Mouse (Mus musculus) liver, embryonic 13.5 days (tissue): ENCODE measurements at regions not wholly inside any gene's neighbourhood (a gene's known extent, or its start where the extent isn't known, plus 50 kb on each side); places are given as distances from the start of the nearest gene placed in this dataset.

ENCODE experiments used
- ATAC-seq: fragments of 200-750 bp; cut with Nextera tagmentation; 2 replicates; pipeline ENCODE4 v1.8.0; 2017; ENCODE audit warnings: low read depth, mild to moderate bottlenecking, moderate number of reproducible peaks, moderate library complexity
- DNase-seq: peaks from one replicate; pipeline ENCODE4 v3.0.0; 2022
- H3K27ac ChIP-seq: fragments of 300-500 bp; sonication (generic); 2 replicates; pipeline ENCODE4 v1.5.1; 2015; ENCODE audit warnings: moderate library complexity, mild to moderate bottlenecking, inconsistent platforms
- H3K27me3 ChIP-seq: fragments of 300-500 bp; sonication (generic); 2 replicates; pipeline ENCODE4 v1.6.1; 2015; ENCODE audit warnings: mild to moderate bottlenecking, inconsistent platforms
- H3K36me3 ChIP-seq: fragments of 300-500 bp; sonication (generic); 2 replicates; pipeline ENCODE4 v1.6.1; 2015; ENCODE audit warnings: mild to moderate bottlenecking, inconsistent platforms
- H3K4me1 ChIP-seq: fragments of 300-500 bp; sonication (generic); replicated peaks from 2 replicates; pipeline ENCODE4 v1.6.1; 2015; ENCODE audit warnings: inconsistent platforms
- H3K4me2 ChIP-seq: fragments of 300-500 bp; sonication (generic); 2 replicates; pipeline ENCODE4 v1.6.1; 2015; ENCODE audit warnings: inconsistent platforms, mild to moderate bottlenecking, moderate library complexity
- H3K4me3 ChIP-seq: fragments of 300-500 bp; sonication (generic); replicated peaks from 2 replicates; pipeline ENCODE4 v1.5.1; 2015; ENCODE audit warnings: mild to moderate bottlenecking, inconsistent platforms
- H3K9ac ChIP-seq: fragments of 300-500 bp; sonication (generic); 2 replicates; pipeline ENCODE4 v1.6.1; 2015; ENCODE audit warnings: mild to moderate bottlenecking, inconsistent platforms
- H3K9me3 ChIP-seq: fragments of 300-500 bp; sonication (generic); replicated peaks from 2 replicates; pipeline ENCODE4 v1.6.1; 2016; ENCODE audit warnings: inconsistent platforms
- WGBS: fragments of 180-500 bp; shearing (Covaris S2); methylation state at CpG from one replicate; pipeline ENCODE4 v1.1.7; 2015; ENCODE audit not compliant: insufficient replicate concordance; 5-methylcytosine and 5-hydroxymethylcytosine counted together

DNA sequence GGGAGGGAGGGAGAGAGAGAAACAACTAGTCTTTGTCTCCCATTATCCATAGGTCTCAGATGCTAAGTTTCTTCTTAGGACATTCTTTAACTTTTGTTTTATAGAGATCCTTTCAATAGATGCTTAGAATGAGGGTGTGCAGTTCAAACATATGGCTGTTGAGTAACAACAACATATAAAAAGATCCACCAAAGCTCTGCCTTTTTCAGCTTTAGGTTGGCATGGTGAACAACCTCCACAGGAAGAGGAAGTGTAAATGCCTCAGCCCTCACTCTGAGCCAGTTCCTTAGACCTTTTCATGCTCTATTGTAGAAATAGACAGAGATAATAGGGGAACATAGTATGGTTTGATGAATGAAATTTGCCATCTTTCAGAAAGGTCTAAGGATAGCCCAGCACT, 326.0 kb downstream of the Fam84a start:
- DNase-seq (no peak), ATAC-seq (no peak)
- Histone ChIP-seq H3K27me3 (no peaks in the 10 kb centered on the region), H3K9ac (no peak overlapping the region), H3K4me2 (no peak overlapping the region), H3K36me3 (no peaks in the 10 kb centered on the region), H3K4me1 (no peaks in the 10 kb centered on the region), H3K4me3 (no peak overlapping the region), H3K27ac (no peak overlapping the region), H3K9me3 (no peaks in the 10 kb centered on the region)

DNA sequence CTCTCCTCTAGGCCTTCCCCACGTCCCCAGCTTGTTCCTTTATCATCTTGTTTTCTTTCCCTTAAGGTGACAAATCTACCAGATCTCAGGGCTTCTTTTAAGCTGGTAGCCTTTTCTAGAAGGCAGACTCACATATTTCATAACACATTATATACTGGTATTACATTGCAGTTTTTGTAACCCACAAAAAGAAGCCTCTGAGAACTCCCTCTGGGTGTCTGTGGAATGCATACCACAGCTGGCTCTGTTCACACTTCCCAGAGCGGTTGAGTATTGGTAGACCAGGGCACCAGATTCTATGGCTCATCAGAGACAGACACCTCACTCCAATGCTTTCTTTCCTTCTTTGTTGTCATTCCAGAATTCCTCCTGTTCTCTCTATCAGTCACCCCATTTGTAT, 336.4 kb downstream of the Fam84a start:
- Histone ChIP-seq H3K9me3 (no peaks in the 10 kb centered on the region), H3K4me1 (no peaks in the 10 kb centered on the region), H3K27me3 (no peaks in the 10 kb centered on the region), H3K27ac (no peak overlapping the region), H3K4me2 (no peak overlapping the region), H3K9ac (no peak overlapping the region), H3K4me3 (no peak overlapping the region), H3K36me3 (no peaks in the 10 kb centered on the region)
- DNase-seq (no peak), ATAC-seq (no peak)
- 45% methylated on average over 2 of the region's 2 CpGs for WGBS

DNA sequence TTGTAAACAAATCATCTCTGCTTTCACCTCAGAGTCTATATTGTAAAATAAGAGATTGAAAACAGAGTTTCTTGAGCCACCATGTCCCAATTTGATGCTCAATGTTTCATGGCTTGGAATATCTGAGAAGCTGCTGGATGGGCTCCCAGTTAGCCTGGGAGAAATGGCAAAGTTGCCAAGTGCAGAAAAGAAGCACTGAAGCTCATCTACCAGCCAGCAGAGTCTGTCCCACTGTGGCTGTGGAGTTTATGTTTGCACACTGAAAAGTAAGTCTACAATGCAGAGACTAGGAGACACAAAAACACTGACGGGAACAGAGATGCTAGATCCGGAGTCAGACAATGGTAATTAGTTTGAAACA, 341.7 kb downstream of the Fam84a start:
- Histone ChIP-seq H3K4me3 (no peak overlapping the region), H3K27me3 (no peaks in the 10 kb centered on the region), H3K36me3 (no peaks in the 10 kb centered on the region), H3K27ac (no peak overlapping the region), H3K4me2 (no peak overlapping the region), H3K9ac (no peak overlapping the region), H3K4me1 (no peaks in the 10 kb centered on the region), H3K9me3 (no peaks in the 10 kb centered on the region)
- WGBS, result 68% methylated on average over 2 of the region's 2 CpGs
- DNase-seq, result no peak
- ATAC-seq, result no peak

DNA sequence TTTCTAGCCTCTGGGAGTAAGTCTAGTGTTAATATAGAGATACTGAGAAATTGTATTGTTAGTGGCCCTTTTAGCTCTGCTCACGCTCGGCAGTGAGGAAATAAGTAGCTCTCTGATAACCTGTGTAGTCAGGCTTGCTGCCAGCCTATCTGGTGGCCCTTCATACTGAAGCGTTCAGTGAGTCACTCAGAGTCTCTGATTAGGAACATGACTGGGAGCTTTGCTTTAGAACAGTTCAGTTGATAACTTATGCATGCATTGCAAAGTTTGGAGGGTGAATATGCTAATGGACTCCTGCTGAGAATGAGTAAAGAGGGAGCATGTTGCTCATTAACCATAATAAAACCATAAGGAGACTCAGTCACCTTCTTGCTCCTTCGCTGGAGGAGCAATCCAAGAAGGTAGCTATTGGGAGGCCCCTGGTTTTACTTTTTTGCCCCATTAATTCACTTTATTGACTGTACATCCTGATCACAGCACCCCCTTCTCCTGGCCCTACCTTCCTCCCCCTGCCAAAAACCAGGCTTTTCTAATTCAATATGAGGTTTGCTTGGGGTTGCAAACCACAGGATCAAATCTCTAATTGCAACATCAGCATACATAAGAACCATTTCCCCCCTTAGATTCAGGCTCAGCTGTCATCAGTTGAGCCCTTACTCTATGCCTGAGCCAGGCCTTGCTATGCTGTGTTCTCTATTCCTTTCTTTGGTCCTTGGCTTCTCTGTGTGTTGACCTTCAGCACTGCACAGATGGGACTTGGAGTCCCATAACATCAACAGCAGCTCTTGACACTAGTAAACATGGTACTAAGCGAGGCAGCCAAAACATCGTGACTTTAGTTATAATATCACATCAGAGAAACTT, 342.3 kb downstream of the Fam84a start:
- Histone ChIP-seq H3K4me2 (no peak overlapping the region), H3K36me3 (no peaks in the 10 kb centered on the region), H3K9ac (no peak overlapping the region), H3K27ac (no peak overlapping the region), H3K9me3 (no peaks in the 10 kb centered on the region), H3K4me1 (no peaks in the 10 kb centered on the region), H3K4me3 (no peak overlapping the region), H3K27me3 (no peaks in the 10 kb centered on the region)
- 57% methylated on average over 6 of the region's 6 CpGs for WGBS
- DNase-seq (no peak), ATAC-seq (no peak)

DNA sequence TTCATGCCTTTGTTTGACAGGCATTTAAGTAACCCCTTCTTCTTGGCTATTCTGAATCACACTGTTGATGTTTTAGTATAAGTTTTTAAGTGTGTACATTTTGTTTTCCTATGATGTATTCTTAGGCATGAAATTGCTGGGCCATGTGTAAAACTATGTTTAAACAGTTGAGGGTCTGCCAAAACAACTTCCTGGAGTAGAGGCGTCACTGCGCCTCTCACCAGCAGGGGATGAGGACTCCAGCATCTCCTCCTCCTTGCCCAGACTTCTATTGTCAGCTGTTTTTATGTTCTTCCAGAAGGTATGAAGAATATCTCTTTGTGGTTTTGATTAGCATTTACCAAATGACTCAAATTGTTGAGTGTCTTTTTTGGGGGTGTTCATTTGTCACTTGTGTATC, 372.1 kb downstream of the Fam84a start:
- ATAC-seq (no peak), DNase-seq (no peak)
- Histone ChIP-seq H3K27ac (no peak overlapping the region), H3K4me1 (no peaks in the 10 kb centered on the region), H3K27me3 (no peaks in the 10 kb centered on the region), H3K36me3 (no peaks in the 10 kb centered on the region), H3K9me3 (no peaks in the 10 kb centered on the region), H3K4me3 (no peak overlapping the region), H3K4me2 (no peak overlapping the region), H3K9ac (no peak overlapping the region)
- WGBS, result 78% methylated on average over 2 of the region's 2 CpGs

DNA sequence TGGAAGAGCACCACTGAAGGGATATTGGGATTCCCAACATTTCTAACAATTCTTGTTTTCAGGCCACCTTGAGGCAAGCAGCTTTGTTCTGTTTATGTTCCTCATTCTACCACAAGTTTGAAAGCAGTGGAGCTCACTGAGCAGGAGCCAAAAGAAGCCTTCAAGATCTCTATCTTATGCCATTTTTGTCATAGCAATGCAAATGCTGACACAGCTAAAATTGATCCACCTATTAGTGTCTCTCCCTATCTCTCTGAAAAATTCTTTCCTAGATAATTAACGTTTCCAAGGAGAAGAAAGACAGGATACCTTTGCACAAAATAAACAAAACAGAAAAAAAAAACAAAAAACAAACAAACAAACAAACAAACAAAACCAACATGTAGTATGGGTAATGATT, 375.2 kb downstream of the Fam84a start:
- ATAC-seq, result no peak
- Histone ChIP-seq H3K9ac (no peak overlapping the region), H3K4me1 (no peaks in the 10 kb centered on the region), H3K36me3 (no peaks in the 10 kb centered on the region), H3K4me3 (no peak overlapping the region), H3K4me2 (no peak overlapping the region), H3K27me3 (no peaks in the 10 kb centered on the region), H3K9me3 (no peaks in the 10 kb centered on the region), H3K27ac (no peak overlapping the region)
- no peak for DNase-seq
- WGBS, result 24% methylated on average over 1 of the region's 1 CpGs

DNA sequence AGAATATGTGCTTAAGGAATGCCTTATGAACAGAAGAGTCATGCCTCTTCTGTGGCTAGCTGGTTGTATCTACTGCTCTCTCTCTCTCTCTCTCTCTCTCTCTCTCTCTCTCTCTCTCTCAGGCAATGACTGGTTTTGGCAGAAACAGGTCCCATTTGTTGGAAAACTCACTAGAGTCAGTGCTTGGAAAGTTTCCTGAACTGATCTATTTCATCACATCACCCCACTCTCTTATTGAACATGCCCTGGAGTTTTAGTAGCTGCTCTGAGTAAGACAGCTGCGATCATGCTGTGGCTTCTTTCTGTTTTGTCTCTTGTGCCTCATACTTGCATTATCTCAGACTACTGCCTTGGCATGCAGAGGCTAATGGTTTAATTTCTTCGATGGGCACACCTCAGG, 382.2 kb downstream of the Fam84a start:
- no peak for DNase-seq

DNA sequence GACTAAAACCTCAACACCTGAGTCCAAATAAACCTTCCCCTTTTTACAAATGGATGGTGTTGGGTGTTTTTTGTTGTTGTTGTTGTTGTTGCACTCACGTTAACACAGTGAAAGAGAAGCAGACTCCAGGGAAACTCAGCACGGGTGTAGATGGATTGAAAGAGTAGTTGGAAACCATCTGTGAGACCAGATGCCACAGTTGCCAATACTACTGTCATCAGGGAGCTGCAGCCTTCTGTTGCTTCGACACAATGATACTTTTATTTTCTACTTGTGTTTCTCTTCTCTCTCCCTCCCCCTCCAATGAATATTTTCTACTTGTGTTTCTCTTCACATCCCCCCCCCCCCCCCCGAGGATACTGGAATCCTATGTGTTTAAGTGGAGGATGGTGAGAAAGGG, 382.7 kb downstream of the Fam84a start:
- Histone ChIP-seq H3K4me1 (no peaks in the 10 kb centered on the region), H3K4me3 (no peak overlapping the region), H3K9me3 (no peaks in the 10 kb centered on the region), H3K36me3 (no peaks in the 10 kb centered on the region), H3K4me2 (no peak overlapping the region), H3K27me3 (no peaks in the 10 kb centered on the region), H3K27ac (no peak overlapping the region), H3K9ac (no peak overlapping the region)
- no peak for DNase-seq
- ATAC-seq, result no peak
- 63% methylated on average over 4 of the region's 4 CpGs for WGBS

More for the DNA sequence above, 382.2 kb downstream of the Fam84a start:
- Histone ChIP-seq H3K4me3 (no peak overlapping the region), H3K4me1 (no peaks in the 10 kb centered on the region), H3K27me3 (no peaks in the 10 kb centered on the region), H3K27ac (no peak overlapping the region), H3K36me3 (no peaks in the 10 kb centered on the region), H3K4me2 (no peak overlapping the region), H3K9ac (no peak overlapping the region), H3K9me3 (no peaks in the 10 kb centered on the region)
- 50% methylated on average over 2 of the region's 2 CpGs for WGBS
- no peak for ATAC-seq

DNA sequence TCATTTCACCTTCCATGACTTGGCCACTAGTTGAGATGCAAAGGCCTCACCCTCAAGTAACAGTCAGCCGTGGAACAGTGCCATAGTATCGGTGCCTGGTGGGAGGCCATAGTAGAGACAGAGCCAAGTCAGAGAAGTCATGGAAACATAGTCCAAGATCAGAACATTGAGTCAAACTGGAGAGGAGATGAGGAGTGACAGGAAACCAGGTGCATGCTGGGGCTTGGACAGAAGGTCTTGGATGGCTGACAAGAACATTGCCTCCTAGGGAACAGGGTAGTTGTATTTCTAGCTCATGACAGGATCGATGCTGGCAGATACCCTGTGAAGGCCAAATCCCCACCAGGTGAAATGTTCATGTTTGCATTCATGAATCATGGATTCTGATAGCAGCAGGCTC, 385.4 kb downstream of the Fam84a start:
- no peak overlapping the region for H3K4me3 ChIP-seq
- no peaks in the 10 kb centered on the region for H3K27me3 ChIP-seq
- no peak overlapping the region for H3K27ac ChIP-seq
- H3K4me1 ChIP-seq, result no peaks in the 10 kb centered on the region
- H3K4me2 ChIP-seq, result no peak overlapping the region
- no peaks in the 10 kb centered on the region for H3K9me3 ChIP-seq
- DNase-seq (no peak), ATAC-seq (no peak)
- no peaks in the 10 kb centered on the region for H3K36me3 ChIP-seq
- no peak overlapping the region for H3K9ac ChIP-seq
- 60% methylated on average over 3 of the region's 3 CpGs for WGBS

DNA sequence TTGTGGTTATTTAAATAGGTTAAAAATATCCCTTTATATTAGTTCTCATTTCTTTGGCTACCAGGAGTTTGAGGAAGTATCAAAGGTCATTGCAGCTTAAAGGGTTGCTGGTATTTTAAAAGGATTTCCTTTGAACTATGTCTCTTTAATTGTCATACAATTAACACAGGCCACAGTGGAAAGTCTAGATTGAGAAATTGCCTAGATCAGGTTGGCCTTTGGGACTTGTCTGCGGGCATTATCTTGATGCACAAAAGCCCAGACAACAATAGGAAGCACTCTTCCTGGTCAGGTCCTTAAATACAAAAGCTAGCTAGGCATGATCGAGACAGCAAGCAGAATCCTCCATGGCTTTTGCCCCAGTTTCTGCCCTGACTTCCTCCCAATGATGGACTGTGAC, 398.0 kb downstream of the Fam84a start:
- no peaks in the 10 kb centered on the region for H3K36me3 ChIP-seq
- DNase-seq, result no peak
- WGBS, result 54% methylated on average over 2 of the region's 2 CpGs

DNA sequence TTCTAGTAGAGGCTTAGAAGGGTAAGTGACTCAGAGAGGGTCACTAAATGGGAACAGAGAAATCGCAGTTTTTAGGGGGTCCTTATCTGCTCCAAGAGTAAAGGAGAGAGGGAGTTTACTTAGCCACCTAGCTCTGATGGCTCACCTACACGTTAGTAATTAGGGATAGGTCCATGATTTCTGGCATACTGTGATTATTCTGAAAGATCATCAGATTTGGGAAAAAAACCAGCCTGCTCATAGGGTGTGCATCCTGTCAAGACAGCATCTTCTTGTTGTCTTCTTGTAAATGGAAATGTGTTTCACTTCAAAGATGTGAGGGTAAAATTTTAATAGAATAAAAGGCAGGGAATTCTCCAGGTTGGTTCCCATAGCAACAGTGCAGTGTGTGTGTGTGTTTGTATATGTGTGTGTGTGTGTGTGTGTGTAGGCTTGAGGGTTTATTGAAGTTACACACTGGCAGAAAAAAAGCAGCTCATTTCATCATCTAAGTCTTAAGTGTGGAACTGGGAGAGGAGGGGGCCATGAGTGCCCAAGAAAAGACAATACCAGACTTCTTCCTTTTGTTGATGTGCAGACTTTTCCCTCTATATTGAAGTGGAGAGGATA, 407.4 kb downstream of the Fam84a start:
- Histone ChIP-seq H3K36me3 (no peaks in the 10 kb centered on the region), H3K4me1 (no peaks in the 10 kb centered on the region)
- 43% methylated on average over 2 of the region's 2 CpGs for WGBS

More for the DNA sequence above, 398.0 kb downstream of the Fam84a start:
- H3K9ac ChIP-seq, result no peak overlapping the region
- H3K4me2 ChIP-seq, result no peak overlapping the region
- no peaks in the 10 kb centered on the region for H3K9me3 ChIP-seq
- H3K4me3 ChIP-seq, result no peak overlapping the region
- H3K27ac ChIP-seq, result no peak overlapping the region
- H3K4me1 ChIP-seq, result no peaks in the 10 kb centered on the region
- ATAC-seq, result no peak
- H3K27me3 ChIP-seq, result no peaks in the 10 kb centered on the region

More for the DNA sequence above, 407.4 kb downstream of the Fam84a start:
- Histone ChIP-seq H3K9ac (no peak overlapping the region), H3K27me3 (no peaks in the 10 kb centered on the region), H3K27ac (no peak overlapping the region), H3K4me3 (no peak overlapping the region), H3K4me2 (no peak overlapping the region), H3K9me3 (no peaks in the 10 kb centered on the region)
- ATAC-seq (no peak), DNase-seq (no peak)
